Mouse (Mus musculus) CH12.LX (cell line): ENCODE data around the gene Slc11a1. TPM values are rescaled to one million over a fixed set of nuclear protein-coding genes. Genes with fewer than 3 reads are reported as not detected.

Source experiments
- DNase-seq: peaks from one replicate; pipeline ENCODE4 v3.0.0-alpha.2; 2013; ENCODE audit errors: extremely low read depth
- H3K27ac ChIP-seq: 2 replicates; pipeline ENCODE4 v1.5.1; 2012; ENCODE audit warnings: low read depth, mild to moderate bottlenecking, control low read depth, moderate library complexity; ENCODE audit not compliant: insufficient read depth
- H3K27me3 ChIP-seq: replicated peaks from 2 replicates; pipeline ENCODE3; 2012; ENCODE audit warnings: inconsistent platforms
- H3K36me3 ChIP-seq, 2 experiments: replicated peaks in 1 of 2; 2 replicates each; pipeline versions ENCODE3 to v1.6.1; 2012; ENCODE audit warnings: inconsistent platforms in 1 of 2, low read length in 1 of 2, mild to moderate bottlenecking in 1 of 2, mixed read lengths in 1 of 2, moderate library complexity in 1 of 2; ENCODE audit not compliant: control insufficient read depth in 1 of 2, insufficient read depth in 1 of 2
- H3K4me1 ChIP-seq, 2 experiments: 2 replicates each; pipeline ENCODE4 v1.6.1; 2012; ENCODE audit warnings: inconsistent platforms in 1 of 2, moderate library complexity in 1 of 2; ENCODE audit not compliant: insufficient read depth in 2 of 2, control insufficient read depth in 1 of 2
- H3K4me2 ChIP-seq: 2 replicates; pipeline ENCODE4 v1.6.1; 2012; ENCODE audit warnings: low read depth, mild to moderate bottlenecking, control low read depth; ENCODE audit not compliant: poor library complexity, insufficient read depth, severe bottlenecking
- H3K4me3 ChIP-seq, 3 experiments: fragments of 150-350 bp in 1 of 3; sonication (generic) in 1 of 3; replicated peaks in 1 of 3; 2 replicates each; pipeline versions ENCODE3 to v1.5.1; 2011 to 2012; ENCODE audit warnings: low read depth in 2 of 3, low read length in 2 of 3, mild to moderate bottlenecking in 2 of 3, moderate library complexity in 2 of 3, control low read depth in 1 of 3, improper control_type of control experiment in 1 of 3, inconsistent platforms in 1 of 3, mixed read lengths in 1 of 3; ENCODE audit not compliant: poor library complexity in 1 of 3
- H3K79me2 ChIP-seq: replicated peaks from 2 replicates; pipeline ENCODE4 v1.6.1; 2012; ENCODE audit warnings: mild to moderate bottlenecking, moderate library complexity; ENCODE audit not compliant: control insufficient read depth, poor library complexity, insufficient read depth, severe bottlenecking; ENCODE audit errors: extremely low read depth
- H3K9ac ChIP-seq: 2 replicates; pipeline ENCODE4 v1.6.1; 2012; ENCODE audit warnings: low read depth, mild to moderate bottlenecking, control low read depth, moderate library complexity; ENCODE audit not compliant: insufficient read depth
- H3K9me3 ChIP-seq: replicated peaks from 2 replicates; pipeline ENCODE3; 2012; ENCODE audit warnings: low read length, inconsistent platforms, mixed read lengths
- BHLHE40 ChIP-seq: IDR thresholded peaks from 2 replicates; pipeline ENCODE4 v1.6.1; 2011; ENCODE audit warnings: mild to moderate bottlenecking, low read depth, low read length, improper control_type of control experiment
- CHD2 ChIP-seq: IDR thresholded peaks from 2 replicates; pipeline ENCODE4 v1.6.1; 2011; ENCODE audit warnings: low read length, improper control_type of control experiment
- CTCF ChIP-seq, 2 experiments: IDR thresholded peaks in 1 of 2; conservative IDR thresholded peaks in 1 of 2; 2 replicates each; pipeline ENCODE4 v1.5.1; 2011 to 2012; ENCODE audit warnings: low read depth in 2 of 2, low read length in 2 of 2, improper control_type of control experiment in 1 of 2, inconsistent platforms in 1 of 2, mild to moderate bottlenecking in 1 of 2, moderate library complexity in 1 of 2
- ELF1 ChIP-seq: IDR thresholded peaks from 2 replicates; pipeline ENCODE4 v1.6.1; 2014; ENCODE audit warnings: low read depth, mild to moderate bottlenecking, inconsistent platforms, low read length, improper control_type of control experiment
- EP300 ChIP-seq: IDR thresholded peaks from 2 replicates; pipeline ENCODE4 v1.6.1; 2011; ENCODE audit warnings: low read length, improper control_type of control experiment
- IRF4 ChIP-seq: IDR thresholded peaks from 2 replicates; pipeline ENCODE4 v1.6.1; 2014; ENCODE audit warnings: low read depth, mild to moderate bottlenecking, inconsistent platforms, low read length, improper control_type of control experiment
- JUN ChIP-seq: IDR thresholded peaks from 2 replicates; pipeline ENCODE4 v1.6.1; 2011; ENCODE audit warnings: low read depth, mild to moderate bottlenecking, low read length, improper control_type of control experiment, moderate library complexity; ENCODE audit not compliant: insufficient read depth
- MAFK ChIP-seq: IDR thresholded peaks from 2 replicates; pipeline ENCODE4 v1.6.1; 2011; ENCODE audit warnings: low read length, improper control_type of control experiment; ENCODE audit not compliant: insufficient replicate concordance
- MYC ChIP-seq: IDR thresholded peaks from 2 replicates; pipeline ENCODE4 v1.6.1; 2011; ENCODE audit warnings: low read depth, mild to moderate bottlenecking, improper control_type of control experiment, low read length
- NRF1 ChIP-seq: IDR thresholded peaks from 2 replicates; pipeline ENCODE4 v1.6.1; 2014; ENCODE audit warnings: low read depth, mild to moderate bottlenecking, inconsistent platforms, low read length, improper control_type of control experiment, moderate library complexity
- RAD21 ChIP-seq: IDR thresholded peaks from 2 replicates; pipeline ENCODE4 v1.6.1; 2011; ENCODE audit warnings: low read depth, mild to moderate bottlenecking, low read length, improper control_type of control experiment, moderate library complexity
- SMC3 ChIP-seq: IDR thresholded peaks from 2 replicates; pipeline ENCODE4 v1.6.1; 2011; ENCODE audit warnings: low read depth, low read length, improper control_type of control experiment
- USF2 ChIP-seq: conservative IDR thresholded peaks from 2 replicates; pipeline ENCODE4 v1.6.1; 2011; ENCODE audit warnings: low read depth, low read length, improper control_type of control experiment
- ZC3H11A ChIP-seq: IDR thresholded peaks from 2 replicates; pipeline ENCODE4 v1.6.1; 2012; ENCODE audit warnings: low read depth, mild to moderate bottlenecking, inconsistent platforms, low read length, improper control_type of control experiment
- ZKSCAN1 ChIP-seq: IDR thresholded peaks from 2 replicates; pipeline ENCODE4 v1.6.1; 2012; ENCODE audit warnings: low read depth, inconsistent platforms, low read length, improper control_type of control experiment, borderline replicate concordance
- ZNF384 ChIP-seq: IDR thresholded peaks from 2 replicates; pipeline ENCODE4 v1.6.1; 2012; ENCODE audit warnings: low read depth, low read length, improper control_type of control experiment, inconsistent platforms
- dilution Hi-C: fragments of 300-500 bp; cut with MboI; formaldehyde crosslinking; loops from 2 replicates; pipeline ENCODE4 v1.14.3; 2020; ENCODE audit warnings: low sequenced_read_pairs; ENCODE audit not compliant: extremely low pct_unique_long_range_greater_than_20kb, extremely low pct_ligation_motif_present
- in situ Hi-C: fragments of 300-500 bp; cut with MboI; formaldehyde crosslinking; loops from 3 replicates; pipeline ENCODE4 v1.14.3; 2019; ENCODE audit warnings: low sequenced_read_pairs, low pct_ligation_motif_present, low pct_unique_long_range_greater_than_20kb, mixed read lengths
- polyA plus RNA-seq: library from polyadenylated mRNA; unstranded; fragments of >175 nt; gene quantifications from 2 replicates; pipeline ENCODE4 v1.2.1, GENCODE M21; 2012; ENCODE audit warnings: low read depth; ENCODE audit not compliant: insufficient read length
- total RNA-seq, 2 experiments: library from RNA; depleted of rRNA; stranded (reverse); fragments of 300-350 nt in 1 of 2; fragments of >200 nt in 1 of 2; gene quantifications; 2 replicates each; pipeline ENCODE4 v1.2.3; 2012 to 2014

The Slc11a1 gene
- total and polyA plus RNA-seq, 3 experiments = 17.0 to 96.4 (median 35.7) TPM

DNA sequence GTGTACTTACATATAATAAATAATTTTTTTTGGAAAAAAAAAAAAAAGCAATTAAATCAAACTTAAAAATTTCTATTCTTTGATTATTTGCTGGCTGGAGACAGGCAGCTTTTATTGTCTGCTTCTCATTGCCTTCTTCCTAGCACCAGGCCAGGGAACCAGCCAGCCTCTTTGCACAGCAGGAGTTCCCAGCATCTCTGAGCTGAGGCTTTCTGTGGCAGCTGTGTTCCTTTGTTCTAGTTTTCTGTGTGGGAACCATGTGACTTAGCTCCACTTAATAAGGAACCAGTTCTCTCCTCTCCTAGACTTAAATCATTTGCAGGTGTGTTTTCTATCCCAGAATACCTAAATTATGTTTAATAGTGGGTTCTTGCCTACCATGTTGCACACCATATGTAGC, 17.5 kb upstream of the Slc11a1 start:
- Histone ChIP-seq H3K4me2 (no peak overlapping the region), H3K27me3 (no peaks in the 10 kb centered on the region), H3K4me1 (peaks cover 27 to 71% of the 10 kb centered on the region in 2 experiments), H3K9me3 (no peaks in the 10 kb centered on the region), H3K27ac (no peak overlapping the region), H3K79me2 (no peaks in the 10 kb centered on the region), H3K4me3 (no peak overlapping the region), H3K9ac (no peak overlapping the region), H3K36me3 (peaks cover 30 to 37% of the 10 kb centered on the region in 2 experiments)
- dilution Hi-C loops (no loop called here), in situ Hi-C loops (no loop called here)
- DNase-seq = no peak
- TF ChIP-seq ZKSCAN1 (no peak), NRF1 (no peak), BHLHE40 (no peak), USF2 (no peak), IRF4 (no peak), ZNF384 (no peak)

DNA sequence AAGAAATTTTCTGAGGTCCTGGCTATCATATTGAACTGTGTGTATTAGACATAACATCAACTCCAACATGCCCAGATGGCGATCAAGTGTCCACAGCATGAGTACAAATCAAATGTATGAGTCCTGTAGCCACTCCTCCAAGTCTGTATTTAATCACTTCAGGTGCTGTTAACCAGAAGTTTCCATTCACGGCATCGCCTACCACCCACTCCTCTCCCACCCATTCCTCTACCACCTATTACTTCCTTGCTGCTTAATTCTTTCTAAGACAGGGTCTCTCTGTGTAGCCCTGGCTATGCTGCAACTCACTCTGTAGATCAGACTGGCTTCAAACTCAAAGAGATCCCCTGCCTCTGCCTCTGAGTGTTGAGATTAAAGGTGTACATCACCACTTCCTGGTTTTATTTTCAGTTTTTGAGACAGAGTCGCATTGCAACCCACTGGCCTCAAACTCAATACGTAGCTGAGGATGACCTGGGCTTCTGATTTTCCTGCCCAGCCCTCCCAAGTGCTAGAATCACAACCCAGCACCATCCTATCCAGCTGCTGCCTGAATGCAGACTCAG, 15.0 kb upstream of the Slc11a1 start:
- H3K27me3 ChIP-seq = no peaks in the 10 kb centered on the region
- H3K36me3 ChIP-seq = peaks cover 13 to 18% of the 10 kb centered on the region in 2 experiments
- peak overlapping the region; percentile 72 for H3K27ac ChIP-seq
- TF ChIP-seq CHD2 (0 out of 2 replicates have a peak, but pooled peaks have one; percentile 2), MAFK (no peak), ELF1 (peak; percentile 75), EP300 (0 out of 2 replicates have a peak, but pooled peaks have one; percentile 24)
- DNase-seq = no peak
- peak overlapping the region; percentile 42; the same call in 1 of the 2 replicates for H3K4me2 ChIP-seq
- no peaks in the 10 kb centered on the region for H3K9me3 ChIP-seq
- H3K4me3 ChIP-seq = no peak overlapping the region
- no peaks in the 10 kb centered on the region for H3K79me2 ChIP-seq
- peaks cover 32 to 75% of the 10 kb centered on the region in 2 experiments for H3K4me1 ChIP-seq
- dilution Hi-C loops (no loop called here), in situ Hi-C loops (loop anchor here (5.0 kb wide), 1 partner anchor 53 kb away; the partner anchor contains the start of gene Tmbim1)
- peak overlapping the region; percentile 29 for H3K9ac ChIP-seq

DNA sequence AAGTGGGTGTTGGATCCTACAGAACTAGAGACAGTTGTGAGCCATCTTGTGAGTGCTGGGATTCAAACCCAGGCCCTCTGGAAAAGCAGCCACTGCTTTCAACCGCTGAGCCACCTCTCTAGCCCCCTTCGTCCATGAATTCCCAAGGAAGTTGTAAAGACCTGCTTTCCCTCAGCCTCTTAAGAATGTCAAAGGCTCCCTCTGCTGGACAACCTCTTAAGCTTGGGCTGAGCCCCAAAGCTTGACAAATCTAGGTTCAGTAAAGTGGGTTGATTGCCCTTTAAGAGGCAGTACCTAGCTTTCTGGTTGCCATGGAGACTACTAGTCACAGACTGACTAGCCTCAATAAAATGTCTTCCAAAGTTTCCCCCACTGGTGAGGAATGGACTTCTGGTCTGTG, 13.2 kb upstream of the Slc11a1 start, which contains the start of gene Catip:
Catip (plus strand) TSS at position 297 of the 400 bp plus-strand sequence.
- dilution Hi-C loops (no loop called here), in situ Hi-C loops (loop anchor here (5.0 kb wide), 1 partner anchor 55 kb away; the partner anchor contains the start of gene Tmbim1)
- H3K9ac ChIP-seq = no peak within 1 kb of the TSS
- no peaks in the 10 kb centered on the region for H3K79me2 ChIP-seq
- H3K27me3 ChIP-seq = no peaks in the 10 kb centered on the region
- peaks cover 0 to 2% of the 10 kb centered on the region in 2 experiments for H3K36me3 ChIP-seq
- H3K4me3 ChIP-seq = no peak within 1 kb of the TSS
- peaks cover 36 to 68% of the 10 kb centered on the region in 2 experiments for H3K4me1 ChIP-seq
- H3K27ac ChIP-seq = no peak within 1 kb of the TSS; the same call in 1 of the 2 replicates
- no peaks in the 10 kb centered on the region for H3K9me3 ChIP-seq
- peak; percentile 88 for DNase-seq
- no peak within 1 kb of the TSS for H3K4me2 ChIP-seq
- peak; percentile 49 to 97; a peak in 3 of 4 replicates for TF ChIP-seq CTCF (conservative IDR thresholded peaks at IDR 0.05 in 1 of 2, IDR thresholded peaks at IDR 0.05 in 1 of 2; ENCODE audit: low read depth in 2 of 2, low read length in 2 of 2)
- TF ChIP-seq ZC3H11A = peak; percentile 92
- peak; percentile 99 for TF ChIP-seq SMC3
- TF ChIP-seq MYC = no peak
- TF ChIP-seq CHD2 = no peak
- peak; percentile 97 for TF ChIP-seq RAD21
- no peak for TF ChIP-seq JUN
